In the genomic region with DNA sequence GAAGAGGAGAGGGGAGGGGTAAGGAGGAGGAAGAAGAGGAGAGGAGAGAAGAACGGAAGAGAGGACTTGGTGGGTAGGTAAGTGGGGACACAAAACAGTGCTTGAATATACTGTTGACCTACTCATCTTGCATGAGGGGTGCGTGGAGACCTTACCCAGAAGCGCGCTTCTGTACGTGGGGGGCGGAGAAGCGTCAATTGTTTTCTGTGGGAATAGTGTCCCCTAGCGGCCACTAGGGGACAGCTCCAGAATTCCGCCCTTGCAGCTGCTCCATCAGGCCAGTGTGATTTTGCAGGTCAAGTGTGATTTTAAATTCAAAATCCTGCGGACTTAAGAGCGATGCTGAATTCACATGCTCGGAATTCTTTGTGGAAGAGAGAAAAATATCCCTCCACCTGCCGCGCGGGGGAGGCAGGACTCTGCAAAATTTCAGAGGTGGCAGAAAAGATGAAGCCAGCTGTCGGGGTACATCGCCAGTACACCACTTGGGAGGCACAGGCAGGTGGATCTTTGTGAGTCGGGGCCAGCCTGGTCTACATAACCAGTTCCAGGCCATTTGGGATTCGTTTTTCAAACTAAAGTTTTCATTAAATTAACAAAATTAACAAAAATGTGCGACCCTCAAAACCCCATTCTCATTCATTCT, we compare ENCODE assay signal across 9 mouse cellular contexts. TPM values are rescaled to one million over a fixed set of nuclear protein-coding genes. Genes with fewer than 3 reads are reported as not detected.
DNase-seq lines count a peak whose midpoint lies in the region; ATAC-seq and TF ChIP-seq lines count a peak whose summit lies in the region.
"Had no signal": no experiment of that assay in that cellular context is flagged by ENCODE, and none has a peak within 500 bp of the region (broad histone marks: within the 10 kb centered on the region; RNA-seq: fewer than 3 reads in every experiment).

No protein-coding gene starts in this region.

- H3K36me3 ChIP-seq in forebrain, embryonic 10.5 days (replicated peaks), result no peaks in the 10 kb centered on the region
- H3K36me3 ChIP-seq in small intestine, adult 2 months (ENCODE audit: control insufficient read depth, insufficient read depth, low read length), result no peaks in the 10 kb centered on the region

- H3K9me3 ChIP-seq in forebrain, embryonic 10.5 days, result no peaks in the 10 kb centered on the region

- WGBS in forebrain, embryonic 10.5 days, result 17% methylated on average over 20 of the region's 20 CpGs
- 16% methylated on average over 20 of the region's 20 CpGs for WGBS in small intestine, adult 2 months

- TF ChIP-seq POLR2A in brain, embryonic 14.5 days (IDR thresholded peaks at IDR 0.05; ENCODE audit: borderline replicate concordance, extremely low read depth, insufficient read depth, insufficient read length, poor library complexity, severe bottlenecking), result no peak
- TF ChIP-seq POLR2A in small intestine, adult 2 months (IDR thresholded peaks at IDR 0.05; ENCODE audit: low read depth, low read length), result no peak

- H3K4me1 ChIP-seq in forebrain, embryonic 10.5 days, result 0 out of 2 replicates have a peak, but pooled peaks cover 4% of the 10 kb centered on the region
- H3K4me1 ChIP-seq in small intestine, adult 2 months (ENCODE audit: control insufficient read depth, insufficient read depth, insufficient read length, low read length), result no peaks in the 10 kb centered on the region

- peak; percentile 40 for DNase-seq in ovary, postnatal 36 days (ENCODE audit: low spot score)
- DNase-seq in ovary, adult 18-20 months (ENCODE audit: low spot score), result no peak
- DNase-seq in brain, embryonic 14.5 days (ENCODE audit: low read depth), result peak; percentile 72
- DNase-seq in forebrain, embryonic 10.5 days (ENCODE audit: extremely low spot score, low spot score), result peak; percentile 50
- peak; percentile 52 to 66 for DNase-seq in left cerebral cortex, postnatal 14 days (ENCODE audit: low spot score in 2 of 2)

- 0 out of 2 replicates have a peak, but pooled peaks cover 3% of the 10 kb centered on the region for H3K27me3 ChIP-seq in forebrain, embryonic 10.5 days (ENCODE audit: poor library complexity, severe bottlenecking)
- H3K27me3 ChIP-seq in small intestine, adult 2 months (ENCODE audit: control insufficient read depth, insufficient read depth, low read length), result peaks cover 4% of the 10 kb centered on the region; the same call in 1 of the 2 replicates

- H3K4me3 ChIP-seq in forebrain, embryonic 10.5 days, result peak overlapping the region; percentile 31; the same call in 1 of the 2 replicates
- no peak overlapping the region for H3K4me3 ChIP-seq in small intestine, adult 2 months (ENCODE audit: low read depth, low read length)
- H3K4me3 ChIP-seq: erythroblast, embryonic 14.5 days had no signal

- H3K27ac ChIP-seq in forebrain, embryonic 10.5 days, result no peak overlapping the region
- no peak overlapping the region for H3K27ac ChIP-seq in small intestine, adult 2 months (ENCODE audit: insufficient read depth, low read depth, low read length)

- peak; percentile 80 for TF ChIP-seq CTCF in brain, embryonic 14.5 days (IDR thresholded peaks at IDR 0.05; ENCODE audit: borderline replicate concordance, extremely low read depth, insufficient read depth, insufficient read length)
- peak; percentile 94 for TF ChIP-seq CTCF in small intestine, adult 2 months (IDR thresholded peaks at IDR 0.05; ENCODE audit: extremely low read depth, insufficient read length, insufficient replicate concordance, low read depth, low read length)

- intact Hi-C loops in left cerebral cortex, postnatal 14 days (cut with DNase I), result loop anchor here (2.0 to 10.0 kb wide), 2 partner anchors 30 to 266 kb away; no protein-coding TSS in a partner anchor

- peak; percentile 42 to 65; a peak in 2 of 4 replicates for ATAC-seq in hematopoietic stem cell, adult 5-6 weeks (replicated peaks in 1 of 2; ENCODE audit: insufficient read depth in 1 of 2, low FRiP score in 2 of 2, low TSS enrichment in 1 of 2, low read depth in 1 of 2, poor library complexity in 2 of 2, severe bottlenecking in 2 of 2)
- peak; percentile 83 for ATAC-seq in megakaryocyte-erythroid progenitor cell, adult 5-6 weeks (replicated peaks; ENCODE audit: low FRiP score, low TSS enrichment, poor library complexity, severe bottlenecking)

RNA-seq across cellular contexts. Expression of gene Dock6, which starts 18.6 kb away (rescaled TPM):
- polyA plus RNA-seq in brain, embryonic 14.5 days (2012; rRNA removed), result 53.6 and 59.4 TPM in 2 replicates
- 24.2 and 24.7 TPM in 2 replicates for polyA plus RNA-seq in forebrain, embryonic 10.5 days (2016; fragmentation: Nextera tagmentation; extraction: Ambion mirVana)
- 4.3 and 6.1 TPM in 2 replicates for total RNA-seq in hematopoietic stem cell, adult 5-6 weeks (2017)
- total RNA-seq in left cerebral cortex, postnatal 14 days (2021), result 10 to 100 TPM; 18.5 to 22.6 TPM
- 0.37 and 0.57 TPM in 2 replicates for total RNA-seq in megakaryocyte-erythroid progenitor cell, adult 5-6 weeks (2014; fragmentation: Nextera tagmentation)
- 0.15 and 0.23 TPM in 2 replicates for total RNA-seq in megakaryocyte-erythroid progenitor cell, adult 5-6 weeks (2017)
- polyA plus RNA-seq in small intestine, adult 2 months (2012; rRNA removed), result 36.4 and 73.5 TPM in 2 replicates

RNA-seq across cellular contexts. Expression of gene Angptl8, which starts 35.7 kb away (rescaled TPM):
- not detected in 2 replicates for polyA plus RNA-seq in brain, embryonic 14.5 days (2012; rRNA removed)
- polyA plus RNA-seq in forebrain, embryonic 10.5 days (2016; fragmentation: Nextera tagmentation; extraction: Ambion mirVana), result 0.62 and 0.94 TPM in 2 replicates
- not detected in 2 replicates for total RNA-seq in hematopoietic stem cell, adult 5-6 weeks (2017)
- total RNA-seq in left cerebral cortex, postnatal 14 days (2021), result not detected
- not detected in 2 replicates for total RNA-seq in megakaryocyte-erythroid progenitor cell, adult 5-6 weeks (2014; fragmentation: Nextera tagmentation)
- total RNA-seq in megakaryocyte-erythroid progenitor cell, adult 5-6 weeks (2017), result not detected in 2 replicates
- polyA plus RNA-seq in small intestine, adult 2 months (2012; rRNA removed), result 10.2 and 12.3 TPM in 2 replicates

RNA-seq across cellular contexts. Expression of gene Rab3d, which starts 47.0 kb away (rescaled TPM):
- 23.3 and 34.1 TPM in 2 replicates for polyA plus RNA-seq in brain, embryonic 14.5 days (2012; rRNA removed)
- 5.1 and 5.3 TPM in 2 replicates for polyA plus RNA-seq in forebrain, embryonic 10.5 days (2016; fragmentation: Nextera tagmentation; extraction: Ambion mirVana)
- total RNA-seq in hematopoietic stem cell, adult 5-6 weeks (2017), result 13.5 and 14.6 TPM in 2 replicates
- 10 to 100 TPM; 17.5 to 24.8 TPM for total RNA-seq in left cerebral cortex, postnatal 14 days (2021)
- 4.9 and 8.7 TPM in 2 replicates for total RNA-seq in megakaryocyte-erythroid progenitor cell, adult 5-6 weeks (2014; fragmentation: Nextera tagmentation)
- total RNA-seq in megakaryocyte-erythroid progenitor cell, adult 5-6 weeks (2017), result 8.1 and 8.6 TPM in 2 replicates
- polyA plus RNA-seq in small intestine, adult 2 months (2012; rRNA removed), result 48.9 and 86.7 TPM in 2 replicates

RNA-seq across cellular contexts. Expression of gene Ccdc159, which starts 56.3 kb away (rescaled TPM):
- polyA plus RNA-seq in brain, embryonic 14.5 days (2012; rRNA removed), result 15.7 and 16.1 TPM in 2 replicates
- polyA plus RNA-seq in forebrain, embryonic 10.5 days (2016; fragmentation: Nextera tagmentation; extraction: Ambion mirVana), result 3.5 and 3.6 TPM in 2 replicates
- total RNA-seq in hematopoietic stem cell, adult 5-6 weeks (2017), result 0.25 and 0.50 TPM in 2 replicates
- 10 to 100 TPM; 12.5 to 14.7 TPM for total RNA-seq in left cerebral cortex, postnatal 14 days (2021)
- not detected in 2 replicates for total RNA-seq in megakaryocyte-erythroid progenitor cell, adult 5-6 weeks (2014; fragmentation: Nextera tagmentation)
- 0.46 TPM in 1 of 2 replicates, not detected in the other for total RNA-seq in megakaryocyte-erythroid progenitor cell, adult 5-6 weeks (2017)
- polyA plus RNA-seq in small intestine, adult 2 months (2012; rRNA removed), result 0.71 and 1.2 TPM in 2 replicates
- polyA plus RNA-seq: erythroblast, embryonic 14.5 days had no signal

RNA-seq across cellular contexts. Expression of gene Tmem205, which starts 56.4 kb away (rescaled TPM):
- 28.6 and 46.8 TPM in 2 replicates for polyA plus RNA-seq in brain, embryonic 14.5 days (2012; rRNA removed)
- polyA plus RNA-seq in forebrain, embryonic 10.5 days (2016; fragmentation: Nextera tagmentation; extraction: Ambion mirVana), result 32.0 and 33.7 TPM in 2 replicates
- 12.7 and 18.1 TPM in 2 replicates for total RNA-seq in hematopoietic stem cell, adult 5-6 weeks (2017)
- total RNA-seq in left cerebral cortex, postnatal 14 days (2021), result 10 to 100 TPM; 28.0 to 33.5 TPM
- total RNA-seq in megakaryocyte-erythroid progenitor cell, adult 5-6 weeks (2014; fragmentation: Nextera tagmentation), result 9.1 and 11.4 TPM in 2 replicates
- 4.1 and 8.5 TPM in 2 replicates for total RNA-seq in megakaryocyte-erythroid progenitor cell, adult 5-6 weeks (2017)
- polyA plus RNA-seq in small intestine, adult 2 months (2012; rRNA removed), result 81.5 and 113 TPM in 2 replicates
